Mouse (Mus musculus): Measurements from ENCODE around the gene Hsp90aa1. TPM values are rescaled to one million over a fixed set of nuclear protein-coding genes. Genes with fewer than 3 reads are reported as not detected.
"Not testable (repeated sequence)": the region's sequence is repeated elsewhere in the genome, so short reads cannot be mapped to it uniquely, and the experiment has no call there.

Hsp90aa1 gene
- polyA plus RNA-seq, 1 experiment from 2014 or later: 698 TPM

DNA sequence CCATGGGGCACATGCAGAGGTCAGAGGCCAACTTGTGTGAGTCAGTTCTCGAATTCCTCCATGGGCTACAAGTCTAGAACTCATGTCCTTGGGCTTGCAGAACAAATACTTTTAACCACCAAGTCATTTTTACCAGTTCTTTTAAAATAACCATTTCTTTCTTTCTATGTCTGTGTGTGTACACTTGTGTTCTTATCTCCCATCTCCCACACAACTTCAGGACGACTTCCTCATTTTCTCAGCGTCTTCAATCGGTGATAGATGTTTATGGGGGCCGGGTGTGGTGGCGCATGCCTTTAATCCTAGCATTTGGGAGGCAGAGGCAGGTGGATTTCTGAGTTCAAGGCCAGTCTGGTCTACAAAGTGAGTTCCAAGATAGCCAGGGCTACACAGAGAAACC is 11.7 kb upstream of the Hsp90aa1 start:
- Histone ChIP-seq H3K4me1 (no peaks in the 10 kb centered on the region), H3K27me3 (replicated peaks) (peaks cover 6% of the 10 kb centered on the region), H3K9ac (no peak overlapping the region), H3K36me3 (no peaks in the 10 kb centered on the region), H3K4me2 (no peak overlapping the region), H3K9me3 (peaks cover 6% of the 10 kb centered on the region; the same call in 1 of the 2 replicates), H3K27ac (replicated peaks) (no peak overlapping the region), H3K4me3 (no peak overlapping the region)
- ATAC-seq (ENCODE audit: extremely low read depth, insufficient number of reproducible peaks, low FRiP score, low TSS enrichment): no peak
- WGBS: 86% methylated on average over 6 of the region's 6 CpGs

DNA sequence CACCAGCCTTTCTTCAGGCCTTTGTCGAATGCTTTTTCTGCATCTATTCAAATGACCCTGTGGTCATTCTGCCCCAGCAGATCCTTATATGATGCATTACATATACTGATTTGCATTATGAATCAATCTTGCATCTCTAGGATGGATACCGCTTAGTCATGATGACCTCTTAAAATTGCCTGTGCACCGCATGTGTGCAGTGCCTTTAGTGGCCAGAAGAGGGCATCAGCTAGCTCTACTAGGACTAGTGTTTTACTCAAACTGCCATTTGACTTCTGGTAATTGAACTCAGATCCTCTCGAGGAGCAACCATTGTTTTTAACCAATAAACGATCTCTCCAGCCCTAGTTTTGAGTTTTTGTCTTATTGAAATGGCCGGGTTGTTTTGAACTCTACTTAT is 11.3 kb upstream of the Hsp90aa1 start:
- WGBS: 90% methylated on average over 6 of the region's 6 CpGs
- no peak overlapping the region for H3K4me3 ChIP-seq

DNA sequence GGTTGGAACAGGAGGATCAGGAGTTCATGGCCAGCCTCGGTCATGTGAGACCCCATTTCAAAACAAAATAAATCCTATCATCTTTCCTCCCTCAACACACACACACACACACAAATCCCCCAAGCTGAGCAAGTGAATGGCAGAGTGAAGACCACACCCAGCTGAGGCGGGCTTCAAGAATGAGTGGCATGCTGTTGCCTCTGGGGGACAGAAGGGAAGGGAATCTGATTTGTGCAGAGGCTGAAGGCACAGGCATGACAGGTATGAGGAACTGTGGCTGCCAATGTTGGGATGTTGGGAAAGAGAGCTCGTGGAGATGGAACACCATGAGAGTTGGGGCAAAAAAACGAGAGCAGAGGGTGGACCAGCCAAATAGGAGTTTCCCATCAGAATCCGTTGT is 8.7 kb upstream of the Hsp90aa1 start:
- Histone ChIP-seq H3K4me3 (no peak overlapping the region), H3K4me1 (peaks cover 3% of the 10 kb centered on the region), H3K27me3 (replicated peaks) (no peaks in the 10 kb centered on the region), H3K27ac (replicated peaks) (no peak overlapping the region), H3K9ac (no peak overlapping the region), H3K9me3 (peaks cover 6% of the 10 kb centered on the region; the same call in 1 of the 2 replicates), H3K4me2 (no peak overlapping the region), H3K36me3 (no peaks in the 10 kb centered on the region)
- no peak for ATAC-seq (ENCODE audit: extremely low read depth, insufficient number of reproducible peaks, low FRiP score, low TSS enrichment)
- WGBS: 47% methylated on average over 5 of the region's 5 CpGs

More for the DNA sequence above, 11.3 kb upstream of the Hsp90aa1 start:
- no peak for ATAC-seq (ENCODE audit: extremely low read depth, insufficient number of reproducible peaks, low FRiP score, low TSS enrichment)
- H3K27ac ChIP-seq (replicated peaks): no peak overlapping the region
- peaks cover 4% of the 10 kb centered on the region for H3K27me3 ChIP-seq (replicated peaks)
- H3K4me1 ChIP-seq: no peaks in the 10 kb centered on the region
- no peak overlapping the region for H3K4me2 ChIP-seq
- H3K9ac ChIP-seq: no peak overlapping the region
- peaks cover 6% of the 10 kb centered on the region; the same call in 1 of the 2 replicates for H3K9me3 ChIP-seq
- H3K36me3 ChIP-seq: no peaks in the 10 kb centered on the region

DNA sequence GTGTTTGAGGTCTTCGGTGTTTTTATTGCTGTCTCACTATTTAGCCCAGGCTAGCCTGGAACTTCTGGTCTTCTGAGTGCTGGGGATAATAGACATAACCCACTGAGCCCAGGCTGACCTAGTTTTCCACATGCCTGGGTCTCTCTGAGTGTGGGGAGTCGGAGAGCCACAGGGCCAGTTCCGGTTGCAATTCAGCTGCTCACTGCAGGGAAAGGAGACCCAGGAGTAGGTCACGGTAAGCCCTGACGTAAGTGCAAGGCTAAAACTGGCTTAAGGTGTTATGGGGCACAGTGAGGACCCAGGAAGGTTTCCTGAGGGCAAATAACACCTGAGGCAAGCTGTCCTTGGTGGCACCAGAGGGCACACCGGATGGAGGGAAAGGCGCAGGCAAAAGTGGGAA is 4.9 kb upstream of the Hsp90aa1 start:
- Histone ChIP-seq H3K9me3 (no peaks in the 10 kb centered on the region), H3K9ac (no peak overlapping the region), H3K27me3 (replicated peaks) (no peaks in the 10 kb centered on the region), H3K27ac (replicated peaks) (no peak overlapping the region), H3K4me2 (peak overlapping the region; percentile 76), H3K4me1 (peaks cover 17% of the 10 kb centered on the region), H3K36me3 (no peaks in the 10 kb centered on the region), H3K4me3 (no peak overlapping the region)
- WGBS: 87% methylated on average over 7 of the region's 7 CpGs
- ATAC-seq (ENCODE audit: extremely low read depth, insufficient number of reproducible peaks, low FRiP score, low TSS enrichment): no peak

DNA sequence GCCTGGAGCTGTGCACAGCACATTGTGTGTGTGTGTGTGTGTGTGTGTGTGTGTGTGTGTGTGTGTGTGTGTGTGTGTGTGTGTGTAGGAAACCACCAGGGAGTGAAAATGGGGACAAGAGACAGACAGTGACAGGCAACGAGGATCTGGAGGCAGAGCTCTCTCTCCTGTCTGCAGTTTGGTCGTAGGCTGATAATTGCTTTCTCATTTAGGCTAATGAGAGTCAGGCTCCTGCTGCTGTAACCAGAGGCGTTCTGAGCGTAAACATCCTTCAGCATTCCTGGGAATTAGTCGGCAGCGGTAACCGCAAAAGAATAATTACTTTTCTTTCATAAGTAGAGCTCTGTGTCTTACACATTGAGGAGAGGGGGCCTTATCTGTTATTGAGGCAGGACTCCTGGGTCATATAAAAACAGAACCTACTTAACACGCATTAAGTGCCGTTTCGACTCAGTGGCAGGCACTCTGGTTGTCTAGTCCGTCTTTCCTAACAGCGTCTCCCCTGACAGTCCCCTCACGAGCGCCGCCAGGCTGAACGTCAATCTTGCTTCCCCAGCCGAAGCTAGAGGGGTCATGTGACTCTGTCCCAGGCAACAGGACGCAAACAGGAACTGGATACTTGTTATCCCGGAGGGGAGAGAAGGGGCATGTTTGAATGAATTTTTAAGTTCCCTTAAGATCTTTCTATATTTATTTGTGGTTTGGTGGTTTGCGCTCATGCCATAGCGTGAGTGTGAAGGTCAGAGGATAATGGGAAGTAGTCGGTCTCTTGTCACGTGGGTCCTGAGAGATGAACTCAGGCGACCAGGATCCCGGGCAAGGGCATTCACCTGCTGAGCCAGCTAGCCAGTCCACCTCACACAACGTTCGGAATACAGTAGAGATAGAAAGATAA is 4.1 kb upstream of the Hsp90aa1 start:
- Histone ChIP-seq H3K27ac (replicated peaks) (peak overlapping the region; percentile 70), H3K4me2 (peak overlapping the region; percentile 76), H3K4me3 (peak overlapping the region; percentile 48), H3K9me3 (no peaks in the 10 kb centered on the region), H3K36me3 (no peaks in the 10 kb centered on the region), H3K27me3 (replicated peaks) (no peaks in the 10 kb centered on the region), H3K9ac (peak overlapping the region; percentile 76), H3K4me1 (peaks cover 21% of the 10 kb centered on the region)
- 1% methylated on average over 27 of the region's 27 CpGs for WGBS
- ATAC-seq (ENCODE audit: extremely low read depth, insufficient number of reproducible peaks, low FRiP score, low TSS enrichment): peak; percentile 68

DNA sequence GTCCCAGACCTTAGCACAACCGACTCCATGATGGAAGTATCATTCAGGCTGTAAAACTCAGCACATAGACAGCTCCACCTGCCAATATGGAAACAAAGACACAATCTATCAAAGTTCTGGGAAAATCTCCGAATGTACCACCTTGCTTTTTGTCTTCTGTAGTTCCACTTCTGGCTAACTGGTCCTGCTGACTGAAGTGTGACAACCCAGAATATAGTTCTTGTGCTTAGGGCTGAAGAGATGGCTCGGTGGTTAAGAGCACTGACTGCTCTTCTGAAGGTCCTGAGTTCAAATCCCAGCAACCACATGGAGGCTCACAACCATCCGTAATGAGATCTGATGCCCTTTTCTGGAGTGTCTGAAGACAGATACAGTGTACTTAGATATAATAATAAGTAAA is 2.9 kb upstream of the Hsp90aa1 start:
- 85% methylated on average over 4 of the region's 4 CpGs for WGBS
- not testable (repeated sequence) for H3K4me3 ChIP-seq; H3K27ac ChIP-seq (replicated peaks); H3K9me3 ChIP-seq; H3K4me2 ChIP-seq; H3K27me3 ChIP-seq (replicated peaks); H3K36me3 ChIP-seq; ATAC-seq (ENCODE audit: extremely low read depth, insufficient number of reproducible peaks, low FRiP score, low TSS enrichment); H3K9ac ChIP-seq
- peaks cover 32% of the 10 kb centered on the region for H3K4me1 ChIP-seq

DNA sequence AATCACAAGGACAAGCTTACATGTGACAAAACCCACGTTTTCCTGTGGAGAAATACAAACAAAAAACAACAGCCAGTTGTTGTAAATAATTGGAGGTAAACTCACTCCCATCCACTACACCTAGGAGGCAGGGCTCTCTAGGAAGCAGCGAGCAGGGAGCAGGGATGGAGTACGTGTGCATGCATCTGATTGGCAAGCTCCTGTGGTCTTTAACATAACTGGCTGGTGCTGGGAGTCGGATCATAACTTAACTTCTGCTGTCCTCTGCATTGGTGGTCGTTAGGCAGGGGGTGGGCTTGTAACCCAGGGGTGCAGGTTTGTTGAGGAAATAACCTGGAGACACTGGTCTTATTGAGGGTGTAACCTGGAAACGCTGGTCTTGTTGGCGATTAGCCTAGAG is 1.2 kb upstream of the Hsp90aa1 start:
- H3K9me3 ChIP-seq: no peaks in the 10 kb centered on the region
- no peak for ATAC-seq (ENCODE audit: extremely low read depth, insufficient number of reproducible peaks, low FRiP score, low TSS enrichment)
- WGBS: 63% methylated on average over 7 of the region's 7 CpGs
- peak overlapping the region; percentile 34 for H3K27ac ChIP-seq (replicated peaks)
- no peak overlapping the region for H3K4me2 ChIP-seq
- H3K27me3 ChIP-seq (replicated peaks): no peaks in the 10 kb centered on the region
- H3K4me3 ChIP-seq: no peak overlapping the region
- H3K4me1 ChIP-seq: peaks cover 40% of the 10 kb centered on the region
- H3K9ac ChIP-seq: peak overlapping the region; percentile 61; the same call in 1 of the 2 replicates
- H3K36me3 ChIP-seq: no peaks in the 10 kb centered on the region

DNA sequence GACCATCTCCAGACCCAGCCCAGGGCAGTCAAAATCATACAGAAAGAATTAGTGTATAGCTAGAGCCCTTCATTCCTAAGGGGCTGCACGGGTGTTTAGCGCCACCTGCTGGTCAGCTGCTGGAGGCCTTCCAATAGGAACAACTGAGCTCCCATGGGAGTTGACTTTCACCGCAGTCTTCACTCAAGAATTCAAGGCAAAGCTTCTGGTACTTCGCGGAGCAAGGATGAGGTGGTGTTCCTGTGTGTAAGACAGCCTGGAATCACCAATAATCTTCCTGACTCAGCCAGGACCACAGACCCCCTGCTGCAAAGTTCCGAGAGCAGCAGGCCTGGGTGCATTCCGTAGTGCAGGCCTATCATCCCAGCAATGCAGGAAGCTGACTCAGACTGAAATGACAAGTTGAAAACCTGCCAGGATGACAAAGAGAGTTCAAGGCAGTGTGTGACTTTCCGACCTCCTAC is 512 bp upstream of the Hsp90aa1 start:
- H3K9ac ChIP-seq: peak overlapping the region; percentile 61
- peak overlapping the region; percentile 23; the same call in 1 of the 2 replicates for H3K4me3 ChIP-seq
- ATAC-seq (ENCODE audit: extremely low read depth, insufficient number of reproducible peaks, low FRiP score, low TSS enrichment): no peak
- no peaks in the 10 kb centered on the region for H3K27me3 ChIP-seq (replicated peaks)
- peak overlapping the region; percentile 49; the same call in 1 of the 2 replicates for H3K27ac ChIP-seq (replicated peaks)
- H3K36me3 ChIP-seq: no peaks in the 10 kb centered on the region
- peak overlapping the region; percentile 54 for H3K4me2 ChIP-seq
- no peaks in the 10 kb centered on the region for H3K9me3 ChIP-seq
- 9% methylated on average over 8 of the region's 8 CpGs for WGBS
- peaks cover 45% of the 10 kb centered on the region for H3K4me1 ChIP-seq

DNA sequence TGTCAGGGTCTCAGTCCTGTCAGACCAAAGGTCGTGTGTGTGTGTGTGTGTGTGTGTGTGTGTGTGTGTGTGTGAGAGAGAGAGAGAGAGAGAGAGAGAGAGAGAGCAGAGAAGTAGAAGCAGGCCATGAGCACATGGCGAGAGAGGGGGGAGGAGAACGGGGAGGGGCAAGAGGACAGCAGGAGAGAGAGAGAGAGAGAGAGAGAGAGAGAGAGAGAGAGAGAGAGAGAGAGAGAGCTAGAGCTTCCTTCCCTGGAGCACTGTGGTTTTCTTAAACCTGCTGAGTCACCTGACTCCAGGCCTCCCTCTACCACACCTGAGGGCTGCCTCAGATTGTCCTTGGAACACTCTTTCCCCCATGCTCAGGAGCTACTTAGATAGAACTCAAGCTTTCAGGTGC is 1.2 kb downstream of the Hsp90aa1 start:
- not testable (repeated sequence) for H3K4me2 ChIP-seq; H3K4me3 ChIP-seq; ATAC-seq (ENCODE audit: extremely low read depth, insufficient number of reproducible peaks, low FRiP score, low TSS enrichment); H3K9me3 ChIP-seq; H3K27me3 ChIP-seq (replicated peaks); H3K36me3 ChIP-seq
- Histone ChIP-seq H3K9ac (0 out of 2 replicates have a peak overlapping the region, but pooled peaks have one; percentile 67), H3K4me1 (peaks cover 52% of the 10 kb centered on the region), H3K27ac (replicated peaks) (peak overlapping the region; percentile 33; the same call in 1 of the 2 replicates)
- 11% methylated on average over 3 of the region's 3 CpGs for WGBS

DNA sequence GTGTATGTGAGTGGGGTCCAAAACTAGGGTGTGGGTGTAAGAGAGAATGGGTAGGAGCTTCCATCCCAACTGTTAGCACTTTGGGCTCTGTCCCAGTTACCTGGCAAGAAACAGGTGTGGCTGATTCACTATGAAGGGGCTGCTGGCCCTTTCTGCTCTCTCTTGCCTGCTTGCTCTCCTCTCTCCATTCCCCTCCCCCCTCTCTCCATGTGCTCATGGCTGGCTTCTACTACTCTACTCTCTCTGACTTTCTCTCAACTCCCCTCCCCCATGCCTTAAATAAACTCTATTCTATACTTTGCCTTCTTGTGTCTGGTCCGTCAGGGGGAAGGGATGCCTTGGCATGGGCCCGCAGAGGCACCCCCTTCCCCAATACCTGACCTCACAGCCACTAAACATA is 1.8 kb downstream of the Hsp90aa1 start:
- H3K36me3 ChIP-seq: no peaks in the 10 kb centered on the region
- no peaks in the 10 kb centered on the region for H3K27me3 ChIP-seq (replicated peaks)
- 66% methylated on average over 2 of the region's 2 CpGs for WGBS
- ATAC-seq (ENCODE audit: extremely low read depth, insufficient number of reproducible peaks, low FRiP score, low TSS enrichment): no peak
- peaks cover 46% of the 10 kb centered on the region for H3K4me1 ChIP-seq
- H3K9me3 ChIP-seq: no peaks in the 10 kb centered on the region
- H3K4me3 ChIP-seq: no peak overlapping the region
- no peak overlapping the region for H3K4me2 ChIP-seq
- no peak overlapping the region for H3K27ac ChIP-seq (replicated peaks)
- peak overlapping the region; percentile 67; the same call in 1 of the 2 replicates for H3K9ac ChIP-seq

DNA sequence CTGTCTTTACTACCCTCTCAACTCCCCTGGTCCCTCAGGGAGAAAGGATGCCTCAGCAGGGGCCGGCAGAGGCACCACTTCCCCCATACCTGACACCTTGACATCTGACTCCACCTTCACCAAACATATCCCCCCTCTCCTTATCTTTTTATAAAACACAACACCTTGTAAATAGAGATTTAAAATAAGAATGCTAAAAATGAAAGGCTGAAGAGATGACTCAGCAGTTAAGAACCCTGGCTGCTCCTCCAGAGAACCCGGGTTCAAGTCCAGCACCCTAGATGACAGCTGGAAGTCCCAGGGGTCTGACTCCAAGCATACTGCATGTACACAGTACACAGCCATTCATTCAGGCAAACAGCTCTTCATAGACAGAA is 3.4 kb downstream of the Hsp90aa1 start:
- peak overlapping the region; percentile 54 for H3K4me2 ChIP-seq

More for the DNA sequence above, 3.4 kb downstream of the Hsp90aa1 start:
- no peaks in the 10 kb centered on the region for H3K9me3 ChIP-seq
- H3K4me1 ChIP-seq: peaks cover 54% of the 10 kb centered on the region
- no peak overlapping the region for H3K4me3 ChIP-seq
- H3K27ac ChIP-seq (replicated peaks): no peak overlapping the region; the same call in 1 of the 2 replicates
- H3K27me3 ChIP-seq (replicated peaks): no peaks in the 10 kb centered on the region
- H3K36me3 ChIP-seq: peaks cover 8% of the 10 kb centered on the region
- 48% methylated on average over 2 of the region's 2 CpGs for whole genome bisulfite sequencing
- ATAC-seq (ENCODE audit: extremely low read depth, insufficient number of reproducible peaks, low FRiP score, low TSS enrichment): no peak
- peak overlapping the region; percentile 73 for H3K9ac ChIP-seq

Measured in heart, embryonic 13.5 days (tissue).